In the genomic region with DNA sequence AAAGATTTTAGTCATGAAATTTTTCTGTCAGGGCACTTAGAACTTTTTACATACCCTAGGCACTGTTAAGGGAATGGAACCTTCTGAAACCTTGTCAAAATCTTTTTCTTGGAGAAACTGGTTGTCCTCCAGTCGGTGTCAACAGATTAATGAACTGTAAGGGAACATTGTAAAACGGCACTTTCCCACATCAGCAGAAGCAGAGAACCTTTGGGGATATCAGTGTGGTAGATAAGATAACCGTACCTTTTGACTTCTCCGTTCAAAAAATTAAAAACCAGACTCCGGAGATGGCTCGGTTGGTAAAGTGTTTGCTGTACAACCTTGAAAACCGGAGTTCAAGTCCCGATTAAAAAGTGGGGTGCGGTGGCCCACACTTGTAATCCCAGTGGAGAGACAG, we compare ENCODE assay signal across 27 mouse cellular contexts.
"Had no signal": no experiment of that assay in that cellular context is flagged by ENCODE, and none has a peak within 500 bp of the region (broad histone marks: within the 10 kb centered on the region; RNA-seq: fewer than 3 reads in every experiment).

No protein-coding gene starts in this region.

- H3K27ac ChIP-seq: limb, embryonic 12.5 days; limb, embryonic 13.5 days; limb, embryonic 15.5 days; liver, embryonic 12.5 days; liver, embryonic 13.5 days; liver, embryonic 14.5 days; liver, embryonic 15.5 days had no signal

- DNase-seq: left cerebral cortex, postnatal 4 days; liver; liver, embryonic 13.5 days; liver, postnatal 0 days; lung, adult 18-20 months; lung, adult 2 months; lung, embryonic 14.5 days; lung, postnatal 10 days; lung, postnatal 14 days; lung, postnatal 36 days; lung, postnatal 4 days; midbrain, embryonic 14.5 days had no signal

- ATAC-seq: liver, embryonic 12.5 days; liver, postnatal 0 days; lung, postnatal 0 days; midbrain, embryonic 13.5 days had no signal

- H3K4me3 ChIP-seq: limb, embryonic 10.5 days; limb, embryonic 13.5 days; limb, embryonic 15.5 days; lung, embryonic 15.5 days; neural tube, embryonic 12.5 days had no signal

- H3K9me3 ChIP-seq: limb, embryonic 10.5 days; limb, embryonic 12.5 days; limb, embryonic 13.5 days; limb, embryonic 15.5 days; liver, embryonic 12.5 days; liver, embryonic 13.5 days; liver, embryonic 15.5 days; lung, embryonic 15.5 days; megakaryocyte, embryonic 14.5 days; midbrain, embryonic 10.5 days; midbrain, embryonic 12.5 days; midbrain, embryonic 13.5 days; midbrain, embryonic 15.5 days; neural tube, embryonic 12.5 days had no signal

- H3K36me3 ChIP-seq: limb, embryonic 10.5 days; limb, embryonic 12.5 days; limb, embryonic 13.5 days; limb, embryonic 15.5 days; liver, embryonic 12.5 days; liver, embryonic 13.5 days; liver, embryonic 15.5 days; lung, embryonic 15.5 days; midbrain, embryonic 10.5 days; midbrain, embryonic 12.5 days; midbrain, embryonic 13.5 days; midbrain, embryonic 15.5 days; neural tube, embryonic 12.5 days had no signal

- H3K9ac ChIP-seq: limb, embryonic 12.5 days; limb, embryonic 13.5 days; limb, embryonic 15.5 days; liver, embryonic 12.5 days; liver, embryonic 13.5 days; liver, embryonic 14.5 days; liver, embryonic 15.5 days; liver, postnatal 0 days; lung, embryonic 14.5 days; lung, embryonic 15.5 days; midbrain, embryonic 12.5 days; neural tube, embryonic 12.5 days had no signal

- H3K27me3 ChIP-seq: limb, embryonic 12.5 days; limb, embryonic 13.5 days; limb, embryonic 15.5 days; liver, embryonic 12.5 days; liver, embryonic 13.5 days; lung, embryonic 15.5 days; megakaryocyte, embryonic 14.5 days; midbrain, embryonic 13.5 days; midbrain, embryonic 15.5 days; neural tube, embryonic 12.5 days had no signal
